In genomic region chr10:95790771-95791426, GRCm38 (mm10) we compare ENCODE assay signal across 17 mouse cellular contexts. TPM values are rescaled to one million over a fixed set of nuclear protein-coding genes. Genes with fewer than 3 reads are reported as not detected.
DNase-seq lines count a peak whose midpoint lies in the region; ATAC-seq lines count a peak whose summit lies in the region.
"Had no signal": no experiment of that assay in that cellular context is flagged by ENCODE, and none has a peak within 500 bp of the region (broad histone marks: within the 10 kb centered on the region; RNA-seq: fewer than 3 reads in every experiment).

No protein-coding gene starts in this region.

- no peaks in the 10 kb centered on the region for H3K36me3 ChIP-seq in forebrain, embryonic 15.5 days
- H3K36me3 ChIP-seq: kidney, embryonic 15.5 days had no signal

- peaks cover 13% of the 10 kb centered on the region for H3K4me1 ChIP-seq in forebrain, embryonic 15.5 days
- H3K4me1 ChIP-seq: kidney, embryonic 15.5 days had no signal

- no peaks in the 10 kb centered on the region for H3K27me3 ChIP-seq in forebrain, embryonic 15.5 days
- H3K27me3 ChIP-seq: kidney, embryonic 15.5 days had no signal

- no peak overlapping the region for H3K9ac ChIP-seq in forebrain, embryonic 15.5 days (replicated peaks)
- H3K9ac ChIP-seq: kidney, embryonic 15.5 days; liver, embryonic 14.5 days had no signal

- peak; percentile 93 for ATAC-seq in cerebellum, adult (ENCODE audit: insufficient number of reproducible peaks, low FRiP score, low TSS enrichment)
- peak; percentile 85 for ATAC-seq in forebrain, embryonic 15.5 days (replicated peaks)

- DNase-seq in cerebellum, postnatal 4 days (ENCODE audit: low spot score in 2 of 2): no peak
- peak; percentile 12 for DNase-seq in layer of hippocampus, adult 9-10 months (ENCODE audit: low spot score)
- no peak for DNase-seq in layer of hippocampus, postnatal 25 days (ENCODE audit: extremely low spot score in 1 of 2, low spot score in 1 of 2)
- DNase-seq in cerebellum, adult 11-12 months: peak; percentile 57
- no peak for DNase-seq in B cell, adult 2 months
- no peak for DNase-seq in urinary bladder, postnatal 14 days (ENCODE audit: low spot score)
- DNase-seq: thymus, adult 2 months had no signal

- peak overlapping the region; percentile 3; the same call in 1 of the 2 replicates for H3K4me3 ChIP-seq in forebrain, embryonic 15.5 days
- H3K4me3 ChIP-seq: kidney, embryonic 15.5 days had no signal

- WGBS in forebrain, embryonic 15.5 days: 26% methylated on average over 15 of the region's 15 CpGs

- peak overlapping the region; percentile 4; the same call in 1 of the 2 replicates for H3K27ac ChIP-seq in forebrain, embryonic 15.5 days (replicated peaks)
- H3K27ac ChIP-seq: kidney, embryonic 15.5 days; liver, embryonic 14.5 days had no signal

- H3K4me2 ChIP-seq in forebrain, embryonic 15.5 days (replicated peaks): peak overlapping the region; percentile 35
- H3K4me2 ChIP-seq: kidney, embryonic 15.5 days had no signal

- H3K9me3 ChIP-seq in forebrain, embryonic 15.5 days: no peaks in the 10 kb centered on the region
- H3K9me3 ChIP-seq: kidney, embryonic 15.5 days had no signal

RNA-seq across cellular contexts. Expression of gene Gm33543, which starts 51.8 kb away (rescaled TPM):
- total RNA-seq in layer of hippocampus, postnatal 25 days (2021): not detected
- not detected in 2 replicates for polyA plus RNA-seq in forebrain, embryonic 15.5 days (2015; fragmentation: Nextera tagmentation; extraction: Ambion mirVana)
- total RNA-seq: left cerebral cortex, postnatal 10 days; megakaryocyte progenitor cell, adult 5-6 weeks; MEL had no signal
- polyA plus RNA-seq: heart, embryonic 16.5 days; liver, embryonic 14.5 days; neural tube, embryonic 14.5 days; spleen, adult 2 months had no signal

Comparison
In these comparisons a context has a peak if more than half of its experiments do, and no peak if none do; other contexts are left out.
1. DNase-seq: peak in layer of hippocampus, adult 9-10 months (single experiment) and cerebellum, adult 11-12 months (single experiment); none in cerebellum, postnatal 4 days (0 of 2), layer of hippocampus, postnatal 25 days (0 of 2), B cell, adult 2 months (0 of 2) and urinary bladder, postnatal 14 days (single experiment).